Mouse (Mus musculus): ENCODE results near the gene Rasgrf2.

DNA sequence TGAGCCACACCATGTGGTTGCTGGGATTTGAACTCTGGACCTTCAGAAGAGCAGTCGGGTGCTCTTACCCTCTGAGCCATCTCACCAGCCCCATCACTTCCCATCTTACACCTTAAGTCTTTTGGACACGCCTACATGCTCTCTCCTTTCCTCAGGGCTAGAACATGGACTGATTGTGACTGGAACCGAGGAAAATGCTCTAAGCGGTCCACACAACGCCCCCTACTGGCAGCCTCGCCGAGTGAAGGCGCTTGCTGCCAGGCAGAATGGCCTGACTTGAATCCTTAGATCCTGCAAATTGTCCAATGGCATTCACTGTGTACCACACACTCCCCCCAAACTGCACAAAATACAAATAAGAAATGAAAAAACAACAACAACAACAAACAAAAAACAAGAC lies 274.0 kb downstream of the Rasgrf2 start:
- TF ChIP-seq CTCF (IDR thresholded peaks at IDR 0.05; ENCODE audit: low read depth) (peak; percentile 39), EP300 (IDR thresholded peaks at IDR 0.05; ENCODE audit: low read depth) (no peak)
